Mouse (Mus musculus): ENCODE results near the gene Tmem230. TPM values are rescaled to one million over a fixed set of nuclear protein-coding genes. Genes with fewer than 3 reads are reported as not detected.
A peak's percentile ranks its signal among the peaks of the same experiment; 100 is the strongest.

Gene Tmem230
- polyA plus RNA-seq, 1 experiment from 2014 or later: 66.1 TPM

DNA sequence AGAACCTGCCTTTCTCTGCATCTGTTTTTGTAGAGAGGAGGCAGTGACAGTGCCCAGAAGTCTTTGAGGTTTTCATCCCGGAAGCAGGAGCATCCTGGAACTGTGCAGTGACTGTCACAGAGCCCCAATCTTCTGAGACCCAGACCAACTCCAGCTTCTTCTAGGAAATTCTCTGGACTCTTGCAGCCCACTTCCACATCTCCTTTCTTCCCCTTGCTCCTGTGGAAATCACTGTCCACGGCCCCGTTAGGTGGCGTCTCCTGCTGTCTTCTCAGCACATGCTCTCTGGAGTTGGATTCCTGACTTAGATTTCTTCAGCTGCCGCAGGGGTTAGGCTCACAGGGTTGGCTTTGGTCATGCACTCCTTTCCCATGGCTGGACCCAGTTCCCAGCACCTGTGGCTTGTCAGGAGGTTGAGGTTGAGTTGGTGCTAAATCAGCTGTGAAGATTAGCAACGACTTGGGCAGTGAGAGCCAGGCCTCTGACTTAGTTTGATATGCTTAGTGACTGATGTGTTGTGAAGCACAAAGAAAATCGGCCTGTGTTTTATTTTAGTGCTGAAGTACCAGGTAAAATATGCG lies 30.8 kb upstream of the Tmem230 start:
- Histone ChIP-seq H3K4me2 (replicated peaks; ENCODE audit: low read depth, low read length) (no peak overlapping the region), H3K9me3 (ENCODE audit: control insufficient read depth, low read length) (no peaks in the 10 kb centered on the region), H3K36me3 (ENCODE audit: control insufficient read depth, insufficient read depth, low read length) (no peaks in the 10 kb centered on the region), H3K27me3 (ENCODE audit: control insufficient read depth, insufficient read depth, low read length) (no peaks in the 10 kb centered on the region), H3K9ac (ENCODE audit: low read depth, low read length) (no peak overlapping the region), H3K27ac (ENCODE audit: low read depth, low read length) (no peak overlapping the region), H3K4me3 (ENCODE audit: low read depth, low read length) (no peak overlapping the region), H3K4me1 (replicated peaks; ENCODE audit: control insufficient read depth, insufficient read depth, low read length) (peaks cover 2% of the 10 kb centered on the region; the same call in 1 of the 2 replicates)
- ATAC-seq (ENCODE audit: low FRiP score) (no peak), DNase-seq (ENCODE audit: low spot score) (no peak)
- WGBS: 79% methylated on average over 8 of the region's 8 CpGs

DNA sequence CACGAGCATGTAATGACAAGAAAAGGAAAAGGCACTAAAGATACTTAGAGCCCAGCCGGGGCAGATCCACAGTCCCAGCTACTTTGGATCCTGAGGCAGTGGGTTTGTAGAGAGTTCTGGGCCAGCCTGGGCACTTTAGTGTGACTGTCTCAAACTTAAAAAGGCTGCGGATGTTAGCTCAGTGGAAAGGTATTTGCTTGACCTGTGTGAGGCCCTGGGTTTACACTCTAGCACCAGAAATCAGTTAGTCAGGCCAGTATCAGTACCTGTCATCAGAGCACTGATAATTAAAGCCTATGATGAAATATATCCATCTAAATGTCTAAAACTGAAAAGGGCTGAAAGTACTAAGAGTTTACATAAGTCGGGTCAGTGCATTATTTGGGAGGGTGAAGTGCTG lies 28.6 kb upstream of the Tmem230 start:
- WGBS: 85% methylated on average over 4 of the region's 4 CpGs
- DNase-seq (ENCODE audit: low spot score): no peak
- H3K27me3 ChIP-seq (ENCODE audit: control insufficient read depth, insufficient read depth, low read length): no peaks in the 10 kb centered on the region
- H3K9me3 ChIP-seq (ENCODE audit: control insufficient read depth, low read length): no peaks in the 10 kb centered on the region
- no peak overlapping the region for H3K9ac ChIP-seq (ENCODE audit: low read depth, low read length)
- no peaks in the 10 kb centered on the region for H3K36me3 ChIP-seq (ENCODE audit: control insufficient read depth, insufficient read depth, low read length)
- no peak overlapping the region for H3K4me2 ChIP-seq (replicated peaks; ENCODE audit: low read depth, low read length)
- no peaks in the 10 kb centered on the region for H3K4me1 ChIP-seq (replicated peaks; ENCODE audit: control insufficient read depth, insufficient read depth, low read length)
- H3K27ac ChIP-seq (ENCODE audit: low read depth, low read length): no peak overlapping the region
- no peak for ATAC-seq (ENCODE audit: low FRiP score)
- H3K4me3 ChIP-seq (ENCODE audit: low read depth, low read length): no peak overlapping the region

DNA sequence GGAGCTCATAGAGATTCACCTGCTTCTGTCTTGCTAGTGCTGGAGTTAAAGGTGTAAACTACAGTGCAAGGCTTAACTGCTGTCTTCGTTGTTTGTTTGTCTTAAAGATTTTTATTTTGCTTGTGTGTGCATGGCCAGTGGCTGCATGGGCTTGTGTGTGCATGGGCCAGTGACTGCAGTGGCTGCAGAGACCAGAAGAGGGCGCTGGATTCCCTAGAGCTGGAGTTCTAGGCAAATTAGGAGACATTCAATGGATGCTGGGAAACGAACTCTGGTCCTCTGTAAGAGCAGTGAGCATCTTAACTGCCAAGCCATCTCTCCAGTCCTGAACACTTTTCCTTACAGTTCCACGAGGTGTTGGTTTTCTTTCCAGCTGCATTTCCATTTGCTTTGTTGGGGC lies 27.9 kb upstream of the Tmem230 start:
- Histone ChIP-seq H3K4me1 (replicated peaks; ENCODE audit: control insufficient read depth, insufficient read depth, low read length) (no peaks in the 10 kb centered on the region), H3K4me3 (ENCODE audit: low read depth, low read length) (no peak overlapping the region), H3K4me2 (replicated peaks; ENCODE audit: low read depth, low read length) (no peak overlapping the region), H3K27me3 (ENCODE audit: control insufficient read depth, insufficient read depth, low read length) (no peaks in the 10 kb centered on the region), H3K36me3 (ENCODE audit: control insufficient read depth, insufficient read depth, low read length) (no peaks in the 10 kb centered on the region), H3K27ac (ENCODE audit: low read depth, low read length) (no peak overlapping the region), H3K9me3 (ENCODE audit: control insufficient read depth, low read length) (no peaks in the 10 kb centered on the region), H3K9ac (ENCODE audit: low read depth, low read length) (no peak overlapping the region)
- ATAC-seq (ENCODE audit: low FRiP score): no peak
- DNase-seq (ENCODE audit: low spot score): no peak
- WGBS: 75% methylated on average over 4 of the region's 4 CpGs

DNA sequence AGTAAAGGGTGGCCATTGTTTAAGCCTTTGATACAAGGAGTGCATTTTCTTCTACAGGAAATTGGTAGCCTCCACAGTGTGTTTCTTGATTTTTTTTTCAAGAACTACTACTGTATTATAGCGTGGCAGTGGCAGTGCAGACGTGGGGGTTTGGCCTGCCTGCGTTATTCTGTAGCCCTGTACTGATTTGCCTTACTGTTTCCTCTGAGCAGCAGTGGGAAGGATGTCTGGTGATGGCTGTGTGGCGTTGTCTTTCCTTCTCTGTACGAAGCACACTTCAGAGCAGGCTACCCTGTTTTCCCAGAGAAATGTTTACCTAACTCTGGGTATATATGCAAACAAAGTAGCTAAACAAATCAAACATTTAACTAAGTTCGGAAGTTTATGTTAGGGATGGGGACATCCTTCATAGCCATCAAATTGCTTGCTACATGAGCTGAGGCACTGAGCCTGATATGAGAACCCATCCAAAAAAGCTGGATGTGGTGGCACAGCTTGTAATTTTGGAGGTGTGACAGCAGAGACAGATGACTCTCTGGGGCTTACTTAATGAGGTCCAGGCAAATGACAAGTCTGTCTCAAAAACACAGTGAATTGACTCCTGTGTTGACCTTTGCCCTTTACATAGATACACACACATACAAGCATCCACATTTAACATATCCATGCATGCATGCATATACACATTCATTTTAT lies 25.2 kb upstream of the Tmem230 start:
- no peak overlapping the region for H3K4me3 ChIP-seq (ENCODE audit: low read depth, low read length)
- H3K9me3 ChIP-seq (ENCODE audit: control insufficient read depth, low read length): no peaks in the 10 kb centered on the region
- no peaks in the 10 kb centered on the region for H3K4me1 ChIP-seq (replicated peaks; ENCODE audit: control insufficient read depth, insufficient read depth, low read length)
- DNase-seq (ENCODE audit: low spot score) (no peak), ATAC-seq (ENCODE audit: low FRiP score) (no peak)
- H3K4me2 ChIP-seq (replicated peaks; ENCODE audit: low read depth, low read length): no peak overlapping the region
- H3K36me3 ChIP-seq (ENCODE audit: control insufficient read depth, insufficient read depth, low read length): no peaks in the 10 kb centered on the region
- H3K27ac ChIP-seq (ENCODE audit: low read depth, low read length): no peak overlapping the region
- 63% methylated on average over 6 of the region's 6 CpGs for whole genome bisulfite sequencing
- H3K27me3 ChIP-seq (ENCODE audit: control insufficient read depth, insufficient read depth, low read length): no peaks in the 10 kb centered on the region
- no peak overlapping the region for H3K9ac ChIP-seq (ENCODE audit: low read depth, low read length)

GRCm38 (mm10) chr2:132270331-132270951 lies 22.8 kb upstream of the Tmem230 start:
- 90% methylated on average over 2 of the region's 2 CpGs for whole genome bisulfite sequencing
- Histone ChIP-seq H3K4me3 (ENCODE audit: low read depth, low read length) (no peak overlapping the region), H3K9me3 (ENCODE audit: control insufficient read depth, low read length) (no peaks in the 10 kb centered on the region), H3K9ac (ENCODE audit: low read depth, low read length) (no peak overlapping the region), H3K4me1 (replicated peaks; ENCODE audit: control insufficient read depth, insufficient read depth, low read length) (no peaks in the 10 kb centered on the region), H3K27ac (ENCODE audit: low read depth, low read length) (no peak overlapping the region), H3K4me2 (replicated peaks; ENCODE audit: low read depth, low read length) (no peak overlapping the region), H3K27me3 (ENCODE audit: control insufficient read depth, insufficient read depth, low read length) (no peaks in the 10 kb centered on the region), H3K36me3 (ENCODE audit: control insufficient read depth, insufficient read depth, low read length) (no peaks in the 10 kb centered on the region)
- ATAC-seq (ENCODE audit: low FRiP score) (no peak), DNase-seq (ENCODE audit: low spot score) (no peak)

- H3K36me3 ChIP-seq (ENCODE audit: control insufficient read depth, insufficient read depth, low read length): no peaks in the 10 kb centered on the region
- H3K27ac ChIP-seq (ENCODE audit: low read depth, low read length): no peak overlapping the region
- 91% methylated on average over 3 of the region's 3 CpGs for WGBS
- ATAC-seq (ENCODE audit: low FRiP score): no peak
- no peak for DNase-seq (ENCODE audit: low spot score)
- no peak overlapping the region for H3K4me3 ChIP-seq (ENCODE audit: low read depth, low read length)
- H3K9me3 ChIP-seq (ENCODE audit: control insufficient read depth, low read length): no peaks in the 10 kb centered on the region
- no peak overlapping the region for H3K9ac ChIP-seq (ENCODE audit: low read depth, low read length)
- no peak overlapping the region for H3K4me2 ChIP-seq (replicated peaks; ENCODE audit: low read depth, low read length)
- H3K27me3 ChIP-seq (ENCODE audit: control insufficient read depth, insufficient read depth, low read length): no peaks in the 10 kb centered on the region
- no peaks in the 10 kb centered on the region for H3K4me1 ChIP-seq (replicated peaks; ENCODE audit: control insufficient read depth, insufficient read depth, low read length)
Observed at GRCm38 (mm10) chr2:132269217-132269616, 21.6 kb upstream of the Tmem230 start.

- Histone ChIP-seq H3K9me3 (ENCODE audit: control insufficient read depth, low read length) (no peaks in the 10 kb centered on the region), H3K4me2 (replicated peaks; ENCODE audit: low read depth, low read length) (no peak overlapping the region), H3K4me3 (ENCODE audit: low read depth, low read length) (no peak overlapping the region), H3K36me3 (ENCODE audit: control insufficient read depth, insufficient read depth, low read length) (no peaks in the 10 kb centered on the region), H3K27me3 (ENCODE audit: control insufficient read depth, insufficient read depth, low read length) (no peaks in the 10 kb centered on the region), H3K4me1 (replicated peaks; ENCODE audit: control insufficient read depth, insufficient read depth, low read length) (no peaks in the 10 kb centered on the region), H3K27ac (ENCODE audit: low read depth, low read length) (no peak overlapping the region), H3K9ac (ENCODE audit: low read depth, low read length) (no peak overlapping the region)
- no peak for DNase-seq (ENCODE audit: low spot score)
- no peak for ATAC-seq (ENCODE audit: low FRiP score)
- WGBS: 96% methylated on average over 3 of the region's 3 CpGs
Observed at GRCm38 (mm10) chr2:132266086-132266485, 18.5 kb upstream of the Tmem230 start.

GRCm38 (mm10) chr2:132265196-132265595 lies 17.6 kb upstream of the Tmem230 start:
- no peak for DNase-seq (ENCODE audit: low spot score)
- Histone ChIP-seq H3K36me3 (ENCODE audit: control insufficient read depth, insufficient read depth, low read length) (no peaks in the 10 kb centered on the region), H3K4me3 (ENCODE audit: low read depth, low read length) (no peak overlapping the region), H3K9ac (ENCODE audit: low read depth, low read length) (no peak overlapping the region), H3K9me3 (ENCODE audit: control insufficient read depth, low read length) (no peaks in the 10 kb centered on the region), H3K4me1 (replicated peaks; ENCODE audit: control insufficient read depth, insufficient read depth, low read length) (no peaks in the 10 kb centered on the region), H3K27ac (ENCODE audit: low read depth, low read length) (no peak overlapping the region), H3K27me3 (ENCODE audit: control insufficient read depth, insufficient read depth, low read length) (no peaks in the 10 kb centered on the region), H3K4me2 (replicated peaks; ENCODE audit: low read depth, low read length) (no peak overlapping the region)
- WGBS: 91% methylated on average over 9 of the region's 9 CpGs
- no peak for ATAC-seq (ENCODE audit: low FRiP score)

DNA sequence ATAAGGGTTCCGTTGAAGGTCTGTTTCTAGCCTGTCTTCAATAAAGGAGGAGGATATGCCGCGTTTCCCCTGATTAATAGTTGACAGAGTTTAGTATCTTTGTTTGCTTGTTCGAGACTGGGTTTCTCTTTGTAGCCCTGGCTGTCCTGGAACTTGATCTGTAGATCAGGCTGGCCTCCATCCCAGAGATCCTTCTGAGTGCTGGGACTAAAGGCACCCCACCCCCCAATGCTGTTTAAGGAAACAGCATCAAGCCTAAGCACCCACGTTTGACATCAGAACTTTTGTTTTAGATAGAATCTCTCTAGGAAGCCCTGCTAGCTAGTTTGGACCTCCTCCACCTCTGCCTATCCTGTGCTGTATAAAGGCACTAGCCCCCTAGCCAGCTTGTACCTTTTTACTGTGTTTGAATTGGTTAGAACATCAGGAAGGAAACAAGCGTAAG lies 16.7 kb upstream of the Tmem230 start:
- peak overlapping the region; percentile 93 for H3K4me3 ChIP-seq (ENCODE audit: low read depth, low read length)
- H3K9ac ChIP-seq (ENCODE audit: low read depth, low read length): peak overlapping the region; percentile 91
- H3K27ac ChIP-seq (ENCODE audit: low read depth, low read length): no peak overlapping the region
- WGBS: 17% methylated on average over 6 of the region's 6 CpGs
- H3K4me1 ChIP-seq (replicated peaks; ENCODE audit: control insufficient read depth, insufficient read depth, low read length): no peaks in the 10 kb centered on the region
- ATAC-seq (ENCODE audit: low FRiP score) (no peak), DNase-seq (ENCODE audit: low spot score) (no peak)
- no peaks in the 10 kb centered on the region for H3K27me3 ChIP-seq (ENCODE audit: control insufficient read depth, insufficient read depth, low read length)
- peak overlapping the region; percentile 64 for H3K4me2 ChIP-seq (replicated peaks; ENCODE audit: low read depth, low read length)
- no peaks in the 10 kb centered on the region for H3K36me3 ChIP-seq (ENCODE audit: control insufficient read depth, insufficient read depth, low read length)
- H3K9me3 ChIP-seq (ENCODE audit: control insufficient read depth, low read length): no peaks in the 10 kb centered on the region
